Mouse (Mus musculus): ENCODE measurements around the gene Hoxc5. TPM values are rescaled to one million over a fixed set of nuclear protein-coding genes. Genes with fewer than 3 reads are reported as not detected.

The Hoxc5 gene
- polyA plus RNA-seq, 1 experiment from 2014 or later = not detected

DNA sequence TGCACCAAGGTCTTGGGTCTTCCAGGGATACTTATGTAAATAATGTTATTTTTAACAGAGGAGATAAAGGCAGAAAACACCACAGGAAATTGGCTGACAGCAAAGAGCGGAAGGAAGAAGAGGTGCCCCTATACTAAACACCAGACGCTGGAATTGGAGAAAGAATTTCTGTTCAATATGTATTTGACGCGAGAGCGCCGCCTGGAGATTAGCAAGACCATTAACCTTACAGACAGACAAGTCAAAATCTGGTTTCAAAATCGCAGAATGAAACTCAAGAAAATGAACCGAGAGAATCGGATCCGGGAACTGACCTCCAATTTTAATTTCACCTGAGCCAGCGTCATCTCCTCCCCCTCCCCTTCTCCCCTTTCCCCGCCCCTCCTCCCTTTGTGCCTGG, 3.5 kb downstream of the Hoxc5 start:
- no peaks in the 10 kb centered on the region for H3K36me3 ChIP-seq (ENCODE audit: control insufficient read depth, insufficient read depth, low read length)
- H3K27ac ChIP-seq (ENCODE audit: low read depth, low read length) = no peak overlapping the region
- ATAC-seq (replicated peaks; ENCODE audit: low FRiP score) (no peak), DNase-seq (ENCODE audit: low spot score) (no peak)
- H3K4me3 ChIP-seq (ENCODE audit: low read depth, low read length) = no peak overlapping the region
- H3K9ac ChIP-seq (ENCODE audit: low read length) = no peak overlapping the region
- WGBS = under 1% methylated on average over 12 of the region's 12 CpGs
- no peak overlapping the region for H3K4me2 ChIP-seq (ENCODE audit: low read depth, low read length, severe bottlenecking)
- peaks cover 96% of the 10 kb centered on the region for H3K27me3 ChIP-seq (ENCODE audit: control insufficient read depth, insufficient read depth, low read length)
- no peaks in the 10 kb centered on the region for H3K9me3 ChIP-seq (ENCODE audit: control insufficient read depth, low read length)
- no peaks in the 10 kb centered on the region for H3K4me1 ChIP-seq (replicated peaks; ENCODE audit: control insufficient read depth, insufficient read depth, low read length)

- H3K4me2 ChIP-seq (ENCODE audit: low read depth, low read length, severe bottlenecking) = no peak overlapping the region
These were observed 5.0 kb downstream of the Hoxc5 start for GRCm38 (mm10) chr15:102972254-102972653.

DNA sequence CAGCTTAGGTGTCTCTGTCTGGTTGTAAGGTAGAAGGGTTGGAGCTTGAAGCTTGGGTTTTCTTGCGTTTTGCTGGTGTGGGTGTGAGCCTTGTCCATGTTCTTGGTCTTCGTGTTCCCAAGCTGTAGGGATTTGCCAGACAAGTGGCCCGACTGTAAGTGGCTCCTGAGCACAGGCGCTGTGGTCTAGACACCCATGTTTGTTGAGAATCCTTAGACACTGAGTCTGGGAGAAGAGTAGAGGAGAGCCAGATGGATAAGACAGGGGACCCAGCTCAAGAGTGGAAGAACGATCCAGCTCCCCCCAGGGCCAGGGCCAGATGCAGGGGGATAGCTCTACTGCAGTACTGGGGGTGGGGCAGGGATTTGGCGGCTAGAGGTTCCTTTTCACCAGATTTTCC, 5.5 kb downstream of the Hoxc5 start:
- no peak for DNase-seq (ENCODE audit: low spot score)
- 4% methylated on average over 6 of the region's 6 CpGs for WGBS
- no peak overlapping the region for H3K4me2 ChIP-seq (ENCODE audit: low read depth, low read length, severe bottlenecking)

More at GRCm38 (mm10) chr15:102972254-102972653, 5.0 kb downstream of the Hoxc5 start:
- DNase-seq (ENCODE audit: low spot score) (no peak), ATAC-seq (replicated peaks; ENCODE audit: low FRiP score) (no peak)
- no peaks in the 10 kb centered on the region for H3K9me3 ChIP-seq (ENCODE audit: control insufficient read depth, low read length)
- no peak overlapping the region for H3K27ac ChIP-seq (ENCODE audit: low read depth, low read length)
- H3K9ac ChIP-seq (ENCODE audit: low read length) = no peak overlapping the region
- no peak overlapping the region for H3K4me3 ChIP-seq (ENCODE audit: low read depth, low read length)
- H3K4me1 ChIP-seq (replicated peaks; ENCODE audit: control insufficient read depth, insufficient read depth, low read length) = no peaks in the 10 kb centered on the region
- H3K36me3 ChIP-seq (ENCODE audit: control insufficient read depth, insufficient read depth, low read length) = no peaks in the 10 kb centered on the region
- WGBS = 2% methylated on average over 21 of the region's 21 CpGs
- H3K27me3 ChIP-seq (ENCODE audit: control insufficient read depth, insufficient read depth, low read length) = peaks cover 96% of the 10 kb centered on the region

GRCm38 (mm10) chr15:102975034-102975433, 7.8 kb downstream of the Hoxc5 start:
- 3% methylated on average over 7 of the region's 7 CpGs for WGBS
- H3K4me3 ChIP-seq (ENCODE audit: low read depth, low read length) = no peak overlapping the region
- peaks cover 97% of the 10 kb centered on the region for H3K27me3 ChIP-seq (ENCODE audit: control insufficient read depth, insufficient read depth, low read length)
- H3K9ac ChIP-seq (ENCODE audit: low read length) = no peak overlapping the region
- H3K36me3 ChIP-seq (ENCODE audit: control insufficient read depth, insufficient read depth, low read length) = no peaks in the 10 kb centered on the region
- H3K27ac ChIP-seq (ENCODE audit: low read depth, low read length) = no peak overlapping the region
- no peaks in the 10 kb centered on the region for H3K4me1 ChIP-seq (replicated peaks; ENCODE audit: control insufficient read depth, insufficient read depth, low read length)
- ATAC-seq (replicated peaks; ENCODE audit: low FRiP score) (no peak), DNase-seq (ENCODE audit: low spot score) (no peak)
- no peak overlapping the region for H3K4me2 ChIP-seq (ENCODE audit: low read depth, low read length, severe bottlenecking)
- H3K9me3 ChIP-seq (ENCODE audit: control insufficient read depth, low read length) = no peaks in the 10 kb centered on the region

More for the DNA sequence above, 5.5 kb downstream of the Hoxc5 start:
- Histone ChIP-seq H3K9ac (ENCODE audit: low read length) (no peak overlapping the region), H3K4me1 (replicated peaks; ENCODE audit: control insufficient read depth, insufficient read depth, low read length) (no peaks in the 10 kb centered on the region), H3K27ac (ENCODE audit: low read depth, low read length) (no peak overlapping the region), H3K4me3 (ENCODE audit: low read depth, low read length) (no peak overlapping the region), H3K9me3 (ENCODE audit: control insufficient read depth, low read length) (no peaks in the 10 kb centered on the region), H3K27me3 (ENCODE audit: control insufficient read depth, insufficient read depth, low read length) (peaks cover 96% of the 10 kb centered on the region), H3K36me3 (ENCODE audit: control insufficient read depth, insufficient read depth, low read length) (no peaks in the 10 kb centered on the region)
- ATAC-seq (replicated peaks; ENCODE audit: low FRiP score) = no peak

- Histone ChIP-seq H3K9ac (ENCODE audit: low read length) (no peak overlapping the region), H3K4me3 (ENCODE audit: low read depth, low read length) (no peak overlapping the region), H3K27ac (ENCODE audit: low read depth, low read length) (no peak overlapping the region), H3K36me3 (ENCODE audit: control insufficient read depth, insufficient read depth, low read length) (no peaks in the 10 kb centered on the region), H3K9me3 (ENCODE audit: control insufficient read depth, low read length) (no peaks in the 10 kb centered on the region), H3K27me3 (ENCODE audit: control insufficient read depth, insufficient read depth, low read length) (peaks cover 97% of the 10 kb centered on the region), H3K4me2 (ENCODE audit: low read depth, low read length, severe bottlenecking) (no peak overlapping the region), H3K4me1 (replicated peaks; ENCODE audit: control insufficient read depth, insufficient read depth, low read length) (no peaks in the 10 kb centered on the region)
- no peak for DNase-seq (ENCODE audit: low spot score)
- ATAC-seq (replicated peaks; ENCODE audit: low FRiP score) = no peak
- WGBS = under 1% methylated on average over 21 of the region's 21 CpGs
These were observed 8.5 kb downstream of the Hoxc5 start for GRCm38 (mm10) chr15:102975688-102976111.

DNA sequence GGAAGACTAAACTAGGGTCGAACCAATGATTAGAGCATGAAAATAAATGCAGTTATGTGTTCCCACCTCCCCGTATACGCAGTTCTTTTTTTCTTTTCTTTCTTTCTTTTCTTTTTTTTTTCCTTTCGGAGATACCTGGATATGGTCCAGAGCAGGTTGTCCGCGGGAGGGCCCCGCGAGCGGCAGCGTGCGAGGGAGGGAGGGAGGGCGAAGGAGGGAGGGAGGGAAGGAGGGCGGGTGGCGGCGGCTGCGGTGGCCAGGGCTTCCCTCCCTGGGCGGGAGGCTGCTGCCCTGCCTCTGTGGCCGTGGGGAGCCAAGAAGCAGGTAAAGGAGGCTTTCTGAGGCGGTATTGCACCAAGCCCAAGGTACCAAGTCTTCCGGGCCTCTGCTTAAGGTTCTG, 8.9 kb downstream of the Hoxc5 start, which contains the start of gene Hoxc9:
Hoxc9 (plus strand) TSS at position 269 of the 400 bp plus-strand sequence.
- Histone ChIP-seq H3K27ac (ENCODE audit: low read depth, low read length) (no peak within 1 kb of the TSS), H3K4me2 (ENCODE audit: low read depth, low read length, severe bottlenecking) (no peak within 1 kb of the TSS), H3K27me3 (ENCODE audit: control insufficient read depth, insufficient read depth, low read length) (peaks cover 97% of the 10 kb centered on the region), H3K9me3 (ENCODE audit: control insufficient read depth, low read length) (no peaks in the 10 kb centered on the region), H3K9ac (ENCODE audit: low read length) (no peak within 1 kb of the TSS), H3K4me3 (ENCODE audit: low read depth, low read length) (no peak within 1 kb of the TSS), H3K36me3 (ENCODE audit: control insufficient read depth, insufficient read depth, low read length) (no peaks in the 10 kb centered on the region), H3K4me1 (replicated peaks; ENCODE audit: control insufficient read depth, insufficient read depth, low read length) (no peaks in the 10 kb centered on the region)
- no peak for ATAC-seq (replicated peaks; ENCODE audit: low FRiP score)
- 2% methylated on average over 11 of the region's 20 CpGs for WGBS
- DNase-seq (ENCODE audit: low spot score) = no peak

DNA sequence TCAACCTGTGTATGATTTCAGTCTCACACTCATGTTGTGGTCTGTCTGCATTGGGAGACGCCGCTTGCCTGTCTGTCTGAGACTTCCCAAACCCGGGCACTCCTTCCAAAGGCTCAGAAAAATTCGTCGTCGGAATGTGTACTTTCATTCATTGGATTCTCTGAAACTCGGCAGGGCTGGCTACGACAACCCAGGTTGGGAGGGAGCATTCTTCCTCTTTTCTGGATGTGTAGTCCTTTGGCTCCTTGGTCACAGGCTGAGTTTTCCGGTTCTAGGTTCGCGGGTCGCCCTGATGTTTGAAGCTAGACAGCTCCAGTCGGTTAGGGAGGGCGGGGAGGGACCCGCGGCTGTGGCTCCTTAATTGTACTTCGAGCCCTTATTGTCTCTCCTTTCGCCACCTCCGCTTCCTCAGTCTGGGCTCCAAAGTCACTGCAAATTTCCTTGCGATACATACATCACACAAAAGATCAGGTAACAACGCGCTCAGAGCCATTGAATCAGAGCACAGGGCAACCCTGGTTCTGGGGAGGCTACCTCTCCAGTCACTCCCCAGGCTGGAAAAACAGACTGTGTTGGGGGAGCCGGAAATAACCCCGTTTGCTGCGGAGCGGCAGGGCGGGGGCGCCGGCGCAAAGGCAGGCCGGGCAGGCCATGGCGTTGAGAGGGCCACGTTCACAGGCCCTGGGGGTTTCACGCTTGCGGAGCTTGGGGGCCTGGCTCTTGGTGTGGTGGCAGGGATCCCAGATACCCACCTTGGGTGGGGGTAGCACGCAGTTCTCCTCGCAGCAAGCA, 9.6 kb downstream of the Hoxc5 start:
- Histone ChIP-seq H3K36me3 (ENCODE audit: control insufficient read depth, insufficient read depth, low read length) (no peaks in the 10 kb centered on the region), H3K4me3 (ENCODE audit: low read depth, low read length) (no peak overlapping the region), H3K9ac (ENCODE audit: low read length) (no peak overlapping the region), H3K27ac (ENCODE audit: low read depth, low read length) (no peak overlapping the region), H3K27me3 (ENCODE audit: control insufficient read depth, insufficient read depth, low read length) (peaks cover 97% of the 10 kb centered on the region), H3K4me2 (ENCODE audit: low read depth, low read length, severe bottlenecking) (no peak overlapping the region), H3K4me1 (replicated peaks; ENCODE audit: control insufficient read depth, insufficient read depth, low read length) (peaks cover 2% of the 10 kb centered on the region; the same call in 1 of the 2 replicates), H3K9me3 (ENCODE audit: control insufficient read depth, low read length) (no peaks in the 10 kb centered on the region)
- DNase-seq (ENCODE audit: low spot score) (no peak), ATAC-seq (replicated peaks; ENCODE audit: low FRiP score) (no peak)
- WGBS = under 1% methylated on average over 37 of the region's 37 CpGs

DNA sequence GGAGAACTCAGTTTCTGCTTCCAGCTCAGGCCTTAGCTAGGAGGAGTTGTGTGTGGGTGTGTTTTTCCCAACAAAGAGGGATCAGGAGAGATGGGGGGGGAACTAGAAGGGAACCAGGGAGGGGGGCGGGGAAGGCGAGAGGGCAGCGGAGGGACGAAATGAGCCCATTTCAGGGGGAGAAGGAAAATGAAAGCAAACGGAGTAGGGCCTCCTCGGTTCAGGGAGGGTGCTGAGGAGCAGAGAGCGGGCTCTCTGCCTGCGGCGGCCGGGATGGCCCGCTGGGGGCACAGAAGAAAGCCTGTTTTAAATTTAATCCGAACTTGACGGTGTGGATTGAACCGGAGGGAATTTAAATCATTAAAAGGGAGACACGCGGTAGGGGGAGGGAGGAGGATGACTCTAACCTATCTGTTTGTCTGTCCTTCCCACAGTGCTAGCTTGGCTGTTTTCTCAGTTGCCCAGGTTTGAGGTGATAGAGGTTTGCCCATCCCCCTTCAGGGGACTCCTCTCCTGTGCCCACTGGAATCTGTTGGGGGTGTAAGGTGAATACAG, 10.3 kb downstream of the Hoxc5 start:
- 1% methylated on average over 16 of the region's 16 CpGs for WGBS
- Histone ChIP-seq H3K36me3 (ENCODE audit: control insufficient read depth, insufficient read depth, low read length) (no peaks in the 10 kb centered on the region), H3K27me3 (ENCODE audit: control insufficient read depth, insufficient read depth, low read length) (peaks cover 97% of the 10 kb centered on the region), H3K4me2 (ENCODE audit: low read depth, low read length, severe bottlenecking) (no peak overlapping the region), H3K27ac (ENCODE audit: low read depth, low read length) (no peak overlapping the region), H3K4me3 (ENCODE audit: low read depth, low read length) (no peak overlapping the region), H3K4me1 (replicated peaks; ENCODE audit: control insufficient read depth, insufficient read depth, low read length) (peaks cover 2% of the 10 kb centered on the region; the same call in 1 of the 2 replicates), H3K9me3 (ENCODE audit: control insufficient read depth, low read length) (no peaks in the 10 kb centered on the region), H3K9ac (ENCODE audit: low read length) (no peak overlapping the region)
- DNase-seq (ENCODE audit: low spot score) (no peak), ATAC-seq (replicated peaks; ENCODE audit: low FRiP score) (no peak)

Data from forebrain, embryonic 11.5 days (tissue).